Mouse (Mus musculus) heart, embryonic 16.5 days (tissue): Measurements from ENCODE around the gene Rpl36. TPM values are rescaled to one million over a fixed set of nuclear protein-coding genes. Genes with fewer than 3 reads are reported as not detected.

Source experiments
- ATAC-seq: fragments of 200-750 bp; cut with Nextera tagmentation; replicated peaks from 2 replicates; pipeline ENCODE4 v1.8.0; 2017; ENCODE audit warnings: moderate number of reproducible peaks; ENCODE audit not compliant: insufficient read depth, low FRiP score; ENCODE audit errors: extremely low read depth
- H3K27ac ChIP-seq: fragments of 300-500 bp; sonication (generic); 2 replicates; pipeline ENCODE4 v1.5.1; 2014; ENCODE audit warnings: mild to moderate bottlenecking, low read length, control low read depth, moderate library complexity
- H3K27me3 ChIP-seq: fragments of 300-500 bp; sonication (generic); 2 replicates; pipeline ENCODE4 v1.6.1; 2014; ENCODE audit warnings: low read length, mixed read lengths; ENCODE audit not compliant: control insufficient read depth, insufficient read depth
- H3K36me3 ChIP-seq: fragments of 300-500 bp; sonication (generic); 2 replicates; pipeline ENCODE4 v1.6.1; 2014; ENCODE audit not compliant: control insufficient read depth, insufficient read depth
- H3K4me1 ChIP-seq: fragments of 300-500 bp; sonication (generic); 2 replicates; pipeline ENCODE4 v1.6.1; 2014; ENCODE audit warnings: low read length, mixed read lengths; ENCODE audit not compliant: control insufficient read depth, insufficient read depth
- H3K4me2 ChIP-seq: fragments of 300-500 bp; sonication (generic); 2 replicates; pipeline ENCODE4 v1.6.1; 2014; ENCODE audit warnings: low read depth, mild to moderate bottlenecking, control low read depth, low read length
- H3K4me3 ChIP-seq: fragments of 300-500 bp; sonication (generic); 2 replicates; pipeline ENCODE4 v1.5.1; 2014; ENCODE audit warnings: mild to moderate bottlenecking, control low read depth, low read length
- H3K9ac ChIP-seq: fragments of 300-500 bp; sonication (generic); 2 replicates; pipeline ENCODE4 v1.6.1; 2014; ENCODE audit warnings: low read length, control low read depth
- H3K9me3 ChIP-seq: fragments of 300-500 bp; sonication (generic); replicated peaks from 2 replicates; pipeline ENCODE4 v1.6.1; 2016; ENCODE audit warnings: low read length; ENCODE audit not compliant: control insufficient read depth
- WGBS: fragments of 180-500 bp; shearing (Covaris S2); extraction: QIAGEN DNeasy Blood & Tissue Kit; methylation state at CpG from one replicate; pipeline ENCODE4 v1.1.7; 2014; 5-methylcytosine and 5-hydroxymethylcytosine counted together
- polyA plus RNA-seq: library from polyadenylated mRNA; unstranded; fragments of >200 nt; fragmentation: Nextera tagmentation; extraction: Ambion mirVana; gene quantifications from 2 replicates; pipeline ENCODE4 v1.2.1, GENCODE M21; 2015

Rpl36 gene
- polyA plus RNA-seq: 1,106 and 1,159 TPM in 2 replicates

DNA sequence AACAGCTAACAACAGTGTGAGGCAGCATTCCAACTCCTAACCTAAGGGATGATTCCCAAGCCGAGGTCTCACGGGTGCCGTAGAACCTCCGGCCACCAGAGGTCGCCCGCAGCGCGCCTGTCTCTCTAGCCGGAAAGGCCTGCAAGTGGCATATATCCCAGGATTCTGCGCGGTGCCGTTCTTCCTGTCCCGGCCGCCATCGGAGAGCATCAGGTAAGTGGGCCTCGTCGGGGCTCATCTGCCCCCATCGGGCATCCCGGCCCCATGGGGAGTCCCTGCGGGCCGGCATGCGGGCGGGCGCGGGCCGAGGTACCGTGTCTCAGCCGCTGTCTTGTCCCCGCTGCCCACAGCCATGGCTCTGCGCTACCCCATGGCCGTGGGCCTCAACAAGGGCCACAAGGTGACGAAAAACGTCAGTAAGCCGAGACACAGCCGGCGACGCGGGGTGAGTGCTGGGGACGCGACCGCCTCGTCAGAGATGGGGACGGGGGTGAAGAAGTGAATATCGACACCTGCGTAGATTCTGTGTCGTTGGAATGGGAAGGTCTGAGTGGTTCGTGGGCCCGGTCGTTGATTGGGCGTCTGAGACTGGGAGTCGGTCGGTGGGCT lies at the start of gene Rpl36:
Rpl36 (plus strand) TSS at position 181 of the 609 bp plus-strand sequence.
- peak within 1 kb of the TSS; percentile 88 for H3K9ac ChIP-seq
- H3K27ac ChIP-seq: peak within 1 kb of the TSS; percentile 88
- no peaks in the 10 kb centered on the region for H3K27me3 ChIP-seq
- peak; percentile 46; the same call in 1 of the 2 replicates for ATAC-seq
- peak within 1 kb of the TSS; percentile 80 for H3K4me3 ChIP-seq
- peaks cover 29% of the 10 kb centered on the region for H3K4me1 ChIP-seq
- H3K36me3 ChIP-seq: peaks cover 30% of the 10 kb centered on the region
- WGBS: under 1% methylated on average over 52 of the region's 52 CpGs
- no peaks in the 10 kb centered on the region for H3K9me3 ChIP-seq
- peak within 1 kb of the TSS; percentile 83 for H3K4me2 ChIP-seq

DNA sequence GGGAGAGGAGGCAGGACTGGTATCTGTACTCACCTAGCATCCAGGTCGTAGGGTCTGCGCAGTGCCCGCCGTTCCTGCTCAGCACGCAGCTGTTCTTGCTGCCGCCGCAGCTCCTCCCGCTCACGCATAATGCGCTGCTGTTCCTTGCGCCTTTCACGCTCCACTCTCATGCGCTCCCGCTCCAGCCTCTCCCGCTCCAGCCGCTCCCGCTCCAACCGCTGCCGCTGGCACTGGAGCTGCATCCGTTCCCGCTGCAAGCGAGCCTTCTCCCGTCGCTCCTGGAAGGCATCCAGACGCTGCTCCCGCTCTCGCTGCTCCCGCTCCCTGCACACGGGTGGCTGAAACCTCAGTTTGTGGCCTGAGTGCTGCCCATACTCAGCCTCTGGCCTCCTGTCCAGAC lies 46.9 kb upstream of the Rpl36 start:
- WGBS: 90% methylated on average over 29 of the region's 29 CpGs
- Histone ChIP-seq H3K36me3 (peaks cover 89% of the 10 kb centered on the region), H3K4me3 (no peak overlapping the region), H3K4me2 (no peak overlapping the region), H3K4me1 (no peaks in the 10 kb centered on the region), H3K27me3 (no peaks in the 10 kb centered on the region), H3K9me3 (no peaks in the 10 kb centered on the region), H3K9ac (no peak overlapping the region), H3K27ac (no peak overlapping the region)
- ATAC-seq: no peak

DNA sequence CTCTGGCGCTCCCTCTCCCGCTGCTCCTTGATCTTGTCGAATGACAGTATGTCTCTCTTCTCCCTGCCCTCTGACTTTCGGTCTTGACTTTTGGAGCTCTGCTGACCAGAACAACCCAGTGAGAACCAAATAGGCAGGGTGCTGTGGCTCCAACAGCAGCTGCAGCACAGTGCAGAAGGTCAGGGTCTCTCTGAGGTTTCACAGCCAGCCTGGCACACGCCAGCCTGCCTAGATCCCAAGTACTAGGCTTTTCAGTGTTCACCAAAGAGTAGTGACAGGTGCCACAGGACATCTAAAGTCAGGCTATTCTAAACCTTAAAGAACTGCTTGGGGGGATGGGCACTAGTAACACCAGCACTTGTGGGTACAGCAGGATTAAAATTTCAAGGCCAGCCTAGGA lies 46.3 kb upstream of the Rpl36 start:
- Histone ChIP-seq H3K9me3 (no peaks in the 10 kb centered on the region), H3K9ac (no peak overlapping the region), H3K4me2 (no peak overlapping the region), H3K27ac (no peak overlapping the region), H3K36me3 (peaks cover 88% of the 10 kb centered on the region), H3K4me1 (no peaks in the 10 kb centered on the region), H3K4me3 (no peak overlapping the region), H3K27me3 (no peaks in the 10 kb centered on the region)
- ATAC-seq: no peak
- WGBS: 94% methylated on average over 5 of the region's 5 CpGs

DNA sequence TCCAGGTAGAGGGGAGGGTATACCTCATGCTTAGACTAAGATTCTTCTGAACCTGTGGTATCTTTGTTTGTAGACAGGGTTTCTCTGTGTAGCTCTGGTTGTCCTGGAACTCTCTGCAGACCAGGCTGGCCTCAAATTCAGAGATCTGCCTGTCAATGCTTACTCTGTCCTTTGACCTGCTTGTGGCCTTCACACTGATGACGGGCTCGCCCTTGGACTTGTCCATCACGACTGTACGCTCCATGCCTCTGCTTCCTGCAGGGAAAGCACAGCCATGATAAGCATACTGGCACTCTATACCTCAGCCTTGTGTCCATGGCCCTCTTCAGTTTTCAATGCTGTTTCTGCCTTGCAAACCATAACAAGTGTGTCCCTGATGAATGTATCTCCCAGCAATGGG lies 45.8 kb upstream of the Rpl36 start:
- H3K4me3 ChIP-seq: no peak overlapping the region
- 0 out of 2 replicates have a peak, but pooled peaks cover 1% of the 10 kb centered on the region for H3K4me1 ChIP-seq
- H3K36me3 ChIP-seq: peaks cover 87% of the 10 kb centered on the region
- WGBS: 92% methylated on average over 4 of the region's 4 CpGs
- no peaks in the 10 kb centered on the region for H3K9me3 ChIP-seq
- no peak overlapping the region for H3K27ac ChIP-seq
- no peak overlapping the region for H3K9ac ChIP-seq
- ATAC-seq: no peak
- no peak overlapping the region for H3K4me2 ChIP-seq
- no peaks in the 10 kb centered on the region for H3K27me3 ChIP-seq

DNA sequence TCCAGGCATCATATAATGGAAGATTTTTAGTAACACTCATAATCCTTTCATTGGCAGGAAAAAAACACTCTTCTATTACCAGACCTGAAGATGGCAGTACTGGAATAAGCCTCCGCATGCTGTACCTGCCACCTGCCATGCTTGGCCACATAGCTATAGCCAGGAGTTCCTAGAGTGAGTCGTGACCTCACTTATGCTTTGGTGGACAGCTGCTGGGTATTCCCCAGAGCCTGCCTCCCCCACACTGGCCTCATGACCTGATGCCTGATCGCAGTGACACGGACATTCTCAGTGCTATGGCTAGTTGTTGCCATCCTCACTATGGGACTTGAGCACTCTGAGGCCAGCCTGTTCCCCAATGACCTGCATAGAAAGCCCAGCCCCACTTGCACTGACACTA lies 42.9 kb upstream of the Rpl36 start:
- H3K36me3 ChIP-seq: peaks cover 82% of the 10 kb centered on the region
- no peak overlapping the region for H3K4me2 ChIP-seq
- no peak overlapping the region for H3K27ac ChIP-seq
- H3K9ac ChIP-seq: no peak overlapping the region
- H3K27me3 ChIP-seq: no peaks in the 10 kb centered on the region
- H3K4me1 ChIP-seq: 0 out of 2 replicates have a peak, but pooled peaks cover 4% of the 10 kb centered on the region
- no peak overlapping the region for H3K4me3 ChIP-seq
- WGBS: 85% methylated on average over 4 of the region's 4 CpGs
- no peak for ATAC-seq
- H3K9me3 ChIP-seq: no peaks in the 10 kb centered on the region

DNA sequence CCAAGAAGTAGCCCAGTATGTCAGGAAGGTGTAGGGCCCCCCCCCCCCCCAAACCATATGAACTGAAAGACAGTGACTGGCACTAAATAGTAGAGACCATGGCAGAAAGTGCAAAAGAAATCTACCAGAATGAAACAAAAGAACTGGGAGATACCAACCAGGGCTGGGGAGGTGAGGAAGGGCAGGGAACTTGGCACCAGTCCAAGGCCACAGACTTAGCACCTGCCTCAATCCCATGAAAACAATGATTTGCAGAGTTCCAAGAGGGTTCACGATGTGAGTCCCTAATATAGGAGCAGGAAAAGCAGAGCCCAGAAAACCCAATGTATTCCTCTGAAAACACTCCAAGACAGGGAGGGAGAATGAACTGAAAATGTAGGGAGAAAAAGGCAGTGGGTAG lies 41.1 kb upstream of the Rpl36 start:
- Histone ChIP-seq H3K9ac (no peak overlapping the region), H3K4me2 (no peak overlapping the region), H3K4me1 (0 out of 2 replicates have a peak, but pooled peaks cover 4% of the 10 kb centered on the region), H3K4me3 (no peak overlapping the region), H3K27ac (no peak overlapping the region), H3K9me3 (no peaks in the 10 kb centered on the region), H3K36me3 (peaks cover 77% of the 10 kb centered on the region), H3K27me3 (no peaks in the 10 kb centered on the region)
- WGBS: 34% methylated on average over 1 of the region's 1 CpGs
- no peak for ATAC-seq

DNA sequence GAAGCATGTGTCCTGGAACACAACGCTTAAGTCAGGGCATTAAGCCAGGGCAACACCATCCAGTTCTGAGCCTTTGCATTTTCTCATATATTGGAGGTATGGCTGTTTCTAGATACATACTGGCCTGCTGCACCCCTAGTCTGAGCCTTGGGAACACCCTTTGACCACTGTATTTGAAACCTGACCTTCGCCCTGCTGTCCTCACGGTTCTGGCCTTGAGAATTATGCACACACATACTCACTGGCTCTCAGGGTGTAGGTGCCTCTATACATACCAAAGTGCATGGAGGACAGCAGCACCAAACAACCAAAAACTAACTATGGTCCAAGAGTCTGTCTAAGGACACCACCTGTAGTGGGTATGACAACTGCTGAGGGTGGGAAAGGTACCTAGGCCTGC lies 40.3 kb upstream of the Rpl36 start:
- ATAC-seq: no peak
- Histone ChIP-seq H3K4me2 (no peak overlapping the region), H3K4me3 (no peak overlapping the region), H3K27ac (no peak overlapping the region), H3K4me1 (0 out of 2 replicates have a peak, but pooled peaks cover 4% of the 10 kb centered on the region), H3K27me3 (no peaks in the 10 kb centered on the region), H3K9me3 (no peaks in the 10 kb centered on the region), H3K36me3 (peaks cover 80% of the 10 kb centered on the region), H3K9ac (no peak overlapping the region)
- WGBS: 89% methylated on average over 3 of the region's 3 CpGs

DNA sequence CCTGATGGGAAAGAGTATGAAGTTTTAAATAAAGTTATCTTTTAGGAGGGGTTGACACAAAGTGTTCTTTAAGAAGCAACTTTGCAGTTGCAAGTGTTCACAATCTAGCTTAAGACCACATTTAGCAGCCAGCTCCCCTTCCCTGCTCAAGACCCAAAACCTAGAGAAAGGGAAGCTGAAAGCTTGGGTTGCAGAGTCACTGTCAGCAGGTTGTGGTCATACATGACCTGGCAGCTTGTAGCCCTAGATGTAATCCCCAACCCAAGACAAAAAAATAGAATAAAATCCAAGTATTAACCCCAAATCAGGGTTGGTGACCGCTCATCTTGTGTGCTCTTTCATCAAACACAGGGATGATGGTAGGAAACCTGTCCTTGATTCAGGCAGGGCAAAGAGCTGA lies 30.1 kb upstream of the Rpl36 start:
- 61% methylated on average over 1 of the region's 1 CpGs for WGBS
- peak overlapping the region; percentile 95 for H3K4me3 ChIP-seq
- ATAC-seq: no peak
- H3K27me3 ChIP-seq: no peaks in the 10 kb centered on the region
- no peaks in the 10 kb centered on the region for H3K9me3 ChIP-seq
- H3K4me2 ChIP-seq: peak overlapping the region; percentile 95
- peaks cover 48% of the 10 kb centered on the region for H3K36me3 ChIP-seq
- H3K9ac ChIP-seq: peak overlapping the region; percentile 98
- H3K4me1 ChIP-seq: peaks cover 40% of the 10 kb centered on the region
- peak overlapping the region; percentile 98; the same call in 1 of the 2 replicates for H3K27ac ChIP-seq

DNA sequence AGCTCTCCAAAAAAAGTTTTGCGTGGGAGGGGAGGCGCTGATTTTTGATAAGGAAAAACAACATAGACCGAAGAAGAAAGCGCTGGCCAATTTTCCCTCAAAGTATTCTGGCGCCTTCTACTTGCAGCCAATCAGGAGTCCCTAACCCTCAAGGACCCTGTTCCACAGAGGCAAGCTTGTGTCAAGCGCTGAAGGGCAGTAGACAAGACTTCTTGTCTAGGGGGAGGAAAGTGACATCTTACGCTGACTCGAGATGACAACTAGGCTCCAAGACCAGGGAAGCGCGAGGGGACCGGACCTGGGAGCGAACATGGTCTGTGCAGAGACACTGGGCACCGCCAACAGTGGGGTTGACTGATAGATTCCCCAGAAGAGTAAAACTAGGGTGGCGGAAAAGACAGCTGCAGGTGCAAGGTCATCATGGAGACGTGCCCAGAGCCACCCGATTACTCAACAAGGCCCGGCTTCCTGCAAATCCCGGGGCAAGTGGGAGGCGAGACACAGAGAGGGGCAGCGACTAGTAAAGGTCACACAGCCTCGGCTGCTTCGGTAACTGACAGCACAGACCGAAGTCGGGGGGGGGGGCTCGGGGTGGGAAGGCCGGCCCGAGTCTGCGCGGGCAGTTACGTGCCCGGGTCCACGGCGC lies 29.5 kb upstream of the Rpl36 start:
- peak; percentile 2; the same call in 1 of the 2 replicates for ATAC-seq
- H3K36me3 ChIP-seq: peaks cover 47% of the 10 kb centered on the region

More for the DNA sequence above, 29.5 kb upstream of the Rpl36 start:
- Histone ChIP-seq H3K9ac (peak overlapping the region; percentile 98), H3K4me3 (peak overlapping the region; percentile 95), H3K27ac (peak overlapping the region; percentile 98), H3K4me1 (peaks cover 41% of the 10 kb centered on the region), H3K4me2 (peak overlapping the region; percentile 95), H3K27me3 (no peaks in the 10 kb centered on the region), H3K9me3 (no peaks in the 10 kb centered on the region)
- under 1% methylated on average over 30 of the region's 33 CpGs for WGBS
